Mouse (Mus musculus) spleen, embryonic (tissue): ENCODE measurements around the gene Amer1.

ENCODE experiments used
- CTCF ChIA-PET: fragments of 350-600 bp; sonication (Branson Sonifier 250); formaldehyde crosslinking; loops from one replicate; lab custom pipeline; 2022; lab: Charles Lee

Gene Amer1

DNA sequence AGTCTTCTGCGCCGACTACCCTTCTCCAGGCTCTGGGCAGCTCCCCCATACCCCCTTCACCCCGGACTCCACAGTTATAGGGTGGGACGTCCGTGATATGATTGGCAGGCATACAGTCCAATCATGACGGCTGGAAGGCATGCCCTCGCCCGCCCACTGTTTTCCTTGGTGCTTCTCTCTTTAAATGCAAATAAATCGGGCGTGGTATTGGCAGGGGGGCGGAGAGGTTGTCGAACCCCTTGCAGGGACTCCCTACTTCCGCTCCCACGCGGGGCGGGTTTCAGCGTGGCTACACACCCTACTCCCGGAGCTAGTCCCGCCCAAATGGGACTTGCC lies at the start of gene Amer1:
Gene Amer1 (minus strand): TSS at position 97 of the 336 bp plus-strand sequence.
- CTCF ChIA-PET, result no interaction called here

- CTCF ChIA-PET, result no interaction called here
These were observed 12.5 kb upstream of the Amer1 start for GRCm38 (mm10) chrX:95457166-95457565.

GRCm38 (mm10) chrX:95445866-95446265 lies 1.2 kb upstream of the Amer1 start:
- CTCF ChIA-PET, result no interaction called here

GRCm38 (mm10) chrX:95445141-95445540 lies 469 bp upstream of the Amer1 start:
- CTCF ChIA-PET, result no interaction called here

DNA sequence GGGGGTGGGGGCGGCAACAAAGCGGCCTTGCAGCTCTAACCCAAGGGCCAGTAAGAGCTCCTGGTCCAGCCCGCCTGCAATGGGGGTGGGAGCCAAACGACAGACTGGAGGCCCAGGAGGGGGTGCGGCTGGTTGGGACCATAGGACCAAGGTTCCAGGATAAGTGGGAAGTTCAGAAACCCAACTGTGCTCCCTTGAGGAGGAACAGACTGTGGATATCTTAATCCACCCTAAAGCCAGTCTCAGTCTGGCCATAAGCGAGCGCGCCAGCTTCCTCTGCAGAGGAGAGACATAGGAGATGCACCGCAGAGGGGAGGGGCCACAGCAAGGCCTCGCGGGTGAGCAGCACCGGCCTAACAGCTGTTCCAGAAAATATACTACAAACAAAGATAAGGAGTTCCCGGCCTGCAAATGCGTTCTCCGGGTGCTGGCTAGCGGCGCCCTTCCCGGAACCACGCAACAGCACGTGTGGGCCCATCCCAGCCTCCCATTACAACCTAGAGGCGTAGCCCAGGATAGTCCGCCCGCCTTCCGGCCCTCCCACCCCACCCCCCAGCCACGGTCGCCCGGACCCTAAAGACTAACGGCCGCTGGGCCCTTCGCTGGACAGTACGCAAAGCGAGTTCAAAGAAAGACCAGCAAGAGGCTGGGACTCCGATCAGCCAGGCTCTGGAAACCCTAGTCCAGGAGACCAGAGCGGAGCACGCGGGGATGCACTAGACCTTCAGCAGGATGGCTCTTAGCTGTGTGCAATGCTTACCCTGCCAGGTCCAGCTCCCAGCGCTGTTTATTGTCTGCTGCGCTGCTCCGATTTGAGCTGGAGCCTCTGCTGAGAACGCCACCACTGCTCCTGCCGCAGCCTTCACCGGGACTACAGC lies 535 bp downstream of the Amer1 start:
- CTCF ChIA-PET, result no interaction called here

DNA sequence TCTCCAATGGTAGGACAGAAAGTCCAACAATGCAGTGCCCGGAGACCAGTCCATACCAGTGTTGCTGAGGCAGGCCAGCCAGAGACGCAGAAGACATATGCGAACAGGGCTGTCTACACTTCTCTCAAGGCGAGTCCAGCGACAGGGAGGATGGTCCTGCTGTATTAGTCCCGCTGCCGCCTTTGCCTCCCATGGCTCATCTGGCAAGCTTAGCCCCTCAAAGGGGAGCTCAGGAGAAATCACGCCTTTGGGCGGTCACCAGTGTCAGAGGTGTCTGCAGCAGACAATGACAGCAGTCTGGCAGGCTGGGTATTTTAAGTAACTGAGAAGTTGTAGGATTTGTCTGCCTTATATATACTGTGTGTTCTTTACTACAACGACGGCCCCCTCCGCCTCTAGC lies 1.3 kb downstream of the Amer1 start:
- CTCF ChIA-PET, result interaction anchor here (0.5 kb wide), 1 partner anchor 43 kb away, joined by 5 read pairs; no protein-coding TSS in a partner anchor

- CTCF ChIA-PET, result no interaction called here
These were observed 2.4 kb downstream of the Amer1 start for GRCm38 (mm10) chrX:95442261-95442660.

GRCm38 (mm10) chrX:95441290-95441689 lies 3.4 kb downstream of the Amer1 start:
- CTCF ChIA-PET, result interaction anchor here (0.7 kb wide), 1 partner anchor 20 kb away, joined by 3 read pairs; no protein-coding TSS in a partner anchor

GRCm38 (mm10) chrX:95438491-95438890 lies 6.2 kb downstream of the Amer1 start:
- CTCF ChIA-PET, result no interaction called here

GRCm38 (mm10) chrX:95437236-95437635 lies 7.4 kb downstream of the Amer1 start:
- CTCF ChIA-PET, result no interaction called here

- CTCF ChIA-PET, result no interaction called here
These were observed 71.6 kb downstream of the Amer1 start for GRCm38 (mm10) chrX:95373101-95373500.
